Mouse (Mus musculus) midbrain, embryonic 15.5 days (tissue): ENCODE results near the gene Vasn. TPM values are rescaled to one million over a fixed set of nuclear protein-coding genes. Genes with fewer than 3 reads are reported as not detected.

Source experiments
- ATAC-seq: fragments of 200-750 bp; cut with Nextera tagmentation; replicated peaks from 2 replicates; pipeline ENCODE4 v1.8.0; 2017; ENCODE audit warnings: moderate TSS enrichment
- H3K27ac ChIP-seq: fragments of 300-500 bp; sonication (generic); 2 replicates; pipeline ENCODE4 v1.5.1; 2015; ENCODE audit warnings: mild to moderate bottlenecking, inconsistent platforms
- H3K27me3 ChIP-seq: fragments of 300-500 bp; sonication (generic); replicated peaks from 2 replicates; pipeline ENCODE4 v1.6.1; 2015; ENCODE audit warnings: inconsistent platforms
- H3K36me3 ChIP-seq: fragments of 300-500 bp; sonication (generic); replicated peaks from 2 replicates; pipeline ENCODE4 v1.6.1; 2015; ENCODE audit warnings: inconsistent platforms
- H3K4me1 ChIP-seq: fragments of 300-500 bp; sonication (generic); 2 replicates; pipeline ENCODE4 v1.6.1; 2015; ENCODE audit warnings: inconsistent platforms
- H3K4me2 ChIP-seq: fragments of 300-500 bp; sonication (generic); 2 replicates; pipeline ENCODE4 v1.6.1; 2015; ENCODE audit warnings: inconsistent platforms, mild to moderate bottlenecking, moderate library complexity
- H3K4me3 ChIP-seq: fragments of 300-500 bp; sonication (generic); 2 replicates; pipeline ENCODE4 v1.5.1; 2015; ENCODE audit warnings: mild to moderate bottlenecking, inconsistent platforms
- H3K9ac ChIP-seq: fragments of 300-500 bp; sonication (generic); 2 replicates; pipeline ENCODE4 v1.6.1; 2015; ENCODE audit warnings: mild to moderate bottlenecking, inconsistent platforms
- H3K9me3 ChIP-seq: fragments of 300-500 bp; sonication (generic); 2 replicates; pipeline ENCODE4 v1.6.1; 2016; ENCODE audit warnings: inconsistent platforms
- WGBS: fragments of 180-500 bp; shearing (Covaris S2); methylation state at CpG from one replicate; pipeline ENCODE4 v1.1.7; 2015; ENCODE audit warnings: mixed read lengths; 5-methylcytosine and 5-hydroxymethylcytosine counted together
- polyA plus RNA-seq: library from polyadenylated mRNA; unstranded; fragments of >200 nt; fragmentation: Nextera tagmentation; extraction: Ambion mirVana; gene quantifications from 2 replicates; pipeline ENCODE4 v1.2.1, GENCODE M21; 2015

Gene Vasn
- polyA plus RNA-seq, 1 experiment from 2014 or later: 5.2 TPM

- H3K9ac ChIP-seq: no peak overlapping the region
- WGBS: 87% methylated on average over 9 of the region's 9 CpGs
- ATAC-seq: no peak
- H3K4me2 ChIP-seq: no peak overlapping the region
- no peak overlapping the region for H3K27ac ChIP-seq
- H3K9me3 ChIP-seq: no peaks in the 10 kb centered on the region
- H3K4me3 ChIP-seq: no peak overlapping the region
- peaks cover 4% of the 10 kb centered on the region; the same call in 1 of the 2 replicates for H3K4me1 ChIP-seq
- no peaks in the 10 kb centered on the region; the same call in 1 of the 2 replicates for H3K36me3 ChIP-seq
- no peaks in the 10 kb centered on the region for H3K27me3 ChIP-seq
Measured at GRCm38 (mm10) chr16:4634681-4635080, 5.1 kb upstream of the Vasn start.

- Histone ChIP-seq H3K9ac (no peak overlapping the region), H3K4me2 (no peak overlapping the region), H3K27ac (no peak overlapping the region), H3K36me3 (no peaks in the 10 kb centered on the region; the same call in 1 of the 2 replicates), H3K4me3 (no peak overlapping the region), H3K27me3 (no peaks in the 10 kb centered on the region), H3K4me1 (peaks cover 12% of the 10 kb centered on the region), H3K9me3 (no peaks in the 10 kb centered on the region)
- 73% methylated on average over 4 of the region's 4 CpGs for WGBS
- ATAC-seq: no peak
Measured at GRCm38 (mm10) chr16:4635760-4636159, 4.0 kb upstream of the Vasn start.

DNA sequence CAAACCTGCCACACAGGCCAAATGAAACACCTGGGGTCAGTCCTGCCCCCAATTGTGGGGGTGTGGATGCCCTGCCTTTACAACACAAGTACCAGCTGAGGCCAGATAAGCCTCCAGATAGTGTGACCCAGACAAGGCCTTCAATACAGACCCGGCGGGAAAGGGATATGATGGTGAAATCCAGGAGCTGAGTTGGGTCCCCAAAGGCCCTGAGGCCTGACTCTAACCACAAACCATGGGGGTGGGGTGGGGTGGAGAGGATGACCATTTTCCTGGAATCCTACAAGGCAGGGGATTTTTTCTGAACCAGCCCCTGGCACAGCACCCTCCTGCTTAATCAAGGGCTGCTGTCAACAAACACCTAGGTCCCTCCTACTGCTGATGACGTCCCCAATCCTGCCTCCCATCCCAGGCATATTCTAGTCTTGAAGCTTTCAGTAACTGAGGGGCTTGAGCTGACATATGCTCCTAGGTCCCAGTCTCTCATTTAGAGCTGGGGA lies 800 bp upstream of the Vasn start:
- no peak overlapping the region for H3K9ac ChIP-seq
- ATAC-seq: no peak
- 94% methylated on average over 3 of the region's 3 CpGs for WGBS
- no peaks in the 10 kb centered on the region for H3K9me3 ChIP-seq
- no peak overlapping the region for H3K4me2 ChIP-seq
- no peaks in the 10 kb centered on the region for H3K27me3 ChIP-seq
- H3K4me3 ChIP-seq: no peak overlapping the region
- H3K36me3 ChIP-seq: no peaks in the 10 kb centered on the region; the same call in 1 of the 2 replicates
- peaks cover 28% of the 10 kb centered on the region for H3K4me1 ChIP-seq
- no peak overlapping the region for H3K27ac ChIP-seq

GRCm38 (mm10) chr16:4640267-4641005 lies 695 bp downstream of the Vasn start:
- Histone ChIP-seq H3K27ac (no peak overlapping the region), H3K9me3 (no peaks in the 10 kb centered on the region), H3K4me3 (peak overlapping the region; percentile 43), H3K9ac (peak overlapping the region; percentile 27; the same call in 1 of the 2 replicates), H3K36me3 (no peaks in the 10 kb centered on the region; the same call in 1 of the 2 replicates), H3K4me1 (peaks cover 28% of the 10 kb centered on the region), H3K27me3 (no peaks in the 10 kb centered on the region), H3K4me2 (peak overlapping the region; percentile 61)
- ATAC-seq: peak; percentile 38
- 13% methylated on average over 17 of the region's 17 CpGs for WGBS

GRCm38 (mm10) chr16:4641119-4641838 lies 1.5 kb downstream of the Vasn start:
- peak overlapping the region; percentile 61 for H3K4me2 ChIP-seq
- no peak overlapping the region for H3K9ac ChIP-seq
- no peaks in the 10 kb centered on the region for H3K27me3 ChIP-seq
- no peaks in the 10 kb centered on the region; the same call in 1 of the 2 replicates for H3K36me3 ChIP-seq
- H3K9me3 ChIP-seq: no peaks in the 10 kb centered on the region
- WGBS: 57% methylated on average over 3 of the region's 3 CpGs
- ATAC-seq: no peak
- no peak overlapping the region for H3K27ac ChIP-seq
- peaks cover 28% of the 10 kb centered on the region for H3K4me1 ChIP-seq
- no peak overlapping the region for H3K4me3 ChIP-seq

- H3K27ac ChIP-seq: peak overlapping the region; percentile 14; the same call in 1 of the 2 replicates
- no peak for ATAC-seq
Measured at GRCm38 (mm10) chr16:4642190-4642589, 2.4 kb downstream of the Vasn start.

DNA sequence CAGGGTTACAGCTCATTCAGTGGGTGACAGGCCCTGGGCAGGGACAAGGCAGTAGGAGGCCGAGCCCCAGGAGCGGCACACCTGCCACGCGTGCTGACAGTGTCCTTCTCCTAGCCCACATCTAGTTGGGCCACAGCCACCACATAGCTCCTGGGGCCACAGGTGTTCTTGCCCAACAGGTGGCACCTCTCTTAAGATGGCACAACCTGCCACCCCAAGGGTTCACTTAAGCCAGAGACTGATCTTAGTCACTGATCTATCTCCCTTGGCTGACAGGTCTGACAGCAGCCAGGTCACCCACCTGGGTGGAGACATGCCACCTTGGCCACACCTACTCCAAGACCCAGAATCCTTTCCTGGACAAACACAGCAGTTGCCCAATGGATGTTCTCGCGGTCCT lies 3.2 kb downstream of the Vasn start:
- Histone ChIP-seq H3K9ac (no peak overlapping the region), H3K27ac (no peak overlapping the region), H3K4me3 (no peak overlapping the region), H3K36me3 (no peaks in the 10 kb centered on the region), H3K27me3 (no peaks in the 10 kb centered on the region), H3K9me3 (no peaks in the 10 kb centered on the region), H3K4me2 (no peak overlapping the region), H3K4me1 (peaks cover 28% of the 10 kb centered on the region)
- 90% methylated on average over 6 of the region's 6 CpGs for WGBS
- ATAC-seq: no peak

More at GRCm38 (mm10) chr16:4642190-4642589, 2.4 kb downstream of the Vasn start:
- H3K4me2 ChIP-seq: no peak overlapping the region
- H3K9me3 ChIP-seq: no peaks in the 10 kb centered on the region
- no peak overlapping the region for H3K9ac ChIP-seq
- H3K27me3 ChIP-seq: no peaks in the 10 kb centered on the region
- H3K36me3 ChIP-seq: no peaks in the 10 kb centered on the region; the same call in 1 of the 2 replicates
- peaks cover 28% of the 10 kb centered on the region for H3K4me1 ChIP-seq
- WGBS: 42% methylated on average over 13 of the region's 13 CpGs
- H3K4me3 ChIP-seq: no peak overlapping the region

DNA sequence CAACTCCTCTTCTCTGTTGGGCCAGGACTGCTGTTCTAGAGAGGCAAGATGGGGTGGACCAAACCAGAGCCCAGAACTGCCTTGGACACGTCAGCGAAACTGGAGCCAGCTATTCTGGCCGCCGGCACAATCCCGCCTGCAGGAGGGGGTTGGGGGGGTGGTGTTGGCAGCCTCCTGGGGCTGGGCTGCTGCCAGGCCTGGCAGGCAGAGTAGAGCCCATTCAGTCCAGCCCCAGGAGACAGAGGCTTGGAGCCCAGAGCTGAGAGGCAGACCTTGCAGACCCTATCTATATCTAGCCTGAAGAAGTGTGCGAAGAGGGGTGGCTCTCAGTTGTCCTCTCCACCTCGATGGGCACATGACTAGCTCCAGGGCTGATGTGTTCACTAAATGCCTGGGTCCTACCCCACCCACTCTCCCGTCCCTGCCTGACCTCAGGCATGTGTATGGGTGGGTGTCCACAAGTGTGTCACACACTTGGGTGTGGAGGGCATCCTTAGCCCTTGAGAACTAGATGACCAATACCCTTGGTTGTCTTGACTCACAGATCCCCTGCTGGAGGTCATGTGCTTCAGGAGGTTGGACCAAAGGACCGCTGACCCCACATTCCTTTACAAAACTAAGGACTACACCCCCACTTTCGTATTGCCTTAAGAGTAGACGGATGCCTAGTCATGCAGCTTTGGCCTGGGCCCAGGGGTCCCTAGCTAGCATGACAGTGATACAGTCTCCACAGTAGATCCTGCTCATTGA lies 4.1 kb downstream of the Vasn start:
- no peaks in the 10 kb centered on the region for H3K27me3 ChIP-seq
- no peak overlapping the region for H3K4me3 ChIP-seq
- H3K4me1 ChIP-seq: peaks cover 28% of the 10 kb centered on the region
- peak; percentile 51; the same call in 1 of the 2 replicates for ATAC-seq
- WGBS: 63% methylated on average over 11 of the region's 11 CpGs
- no peaks in the 10 kb centered on the region for H3K36me3 ChIP-seq
- H3K9ac ChIP-seq: no peak overlapping the region
- H3K4me2 ChIP-seq: no peak overlapping the region
- H3K9me3 ChIP-seq: no peaks in the 10 kb centered on the region
- no peak overlapping the region for H3K27ac ChIP-seq

GRCm38 (mm10) chr16:4645867-4646266 lies 6.1 kb downstream of the Vasn start:
- no peak for ATAC-seq
- Histone ChIP-seq H3K27me3 (no peaks in the 10 kb centered on the region), H3K4me1 (peaks cover 17% of the 10 kb centered on the region), H3K4me3 (no peak overlapping the region), H3K36me3 (no peaks in the 10 kb centered on the region), H3K27ac (no peak overlapping the region), H3K4me2 (no peak overlapping the region), H3K9me3 (no peaks in the 10 kb centered on the region), H3K9ac (no peak overlapping the region)
- WGBS: 82% methylated on average over 4 of the region's 4 CpGs

DNA sequence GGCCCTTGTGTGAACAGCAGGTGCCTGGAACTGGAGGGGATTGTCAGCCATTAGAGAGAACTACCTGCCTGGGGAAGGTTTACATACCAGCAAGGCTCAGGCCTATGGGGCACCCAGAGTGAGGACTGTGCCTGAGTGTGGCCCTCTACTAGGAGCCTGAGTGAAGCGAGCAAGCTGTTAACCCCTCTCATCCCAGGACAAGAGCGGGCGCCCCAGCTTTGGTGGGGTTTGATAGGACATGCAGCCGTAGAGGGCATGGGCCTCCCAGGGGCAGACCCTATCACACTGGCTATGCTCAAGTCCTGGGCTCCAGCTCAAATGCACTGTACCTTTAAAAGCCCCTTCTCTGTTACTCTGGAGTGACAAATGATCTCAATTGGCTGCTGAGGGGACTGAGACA lies 7.1 kb downstream of the Vasn start:
- ATAC-seq: no peak
- WGBS: 75% methylated on average over 4 of the region's 4 CpGs
- no peaks in the 10 kb centered on the region for H3K36me3 ChIP-seq
- H3K9me3 ChIP-seq: no peaks in the 10 kb centered on the region
- H3K4me1 ChIP-seq: peaks cover 16% of the 10 kb centered on the region
- no peak overlapping the region for H3K4me2 ChIP-seq
- H3K9ac ChIP-seq: no peak overlapping the region
- no peak overlapping the region for H3K27ac ChIP-seq
- H3K27me3 ChIP-seq: no peaks in the 10 kb centered on the region
- no peak overlapping the region for H3K4me3 ChIP-seq

- 77% methylated on average over 13 of the region's 13 CpGs for WGBS
- Histone ChIP-seq H3K27me3 (no peaks in the 10 kb centered on the region), H3K4me2 (no peak overlapping the region), H3K9me3 (no peaks in the 10 kb centered on the region), H3K4me3 (no peak overlapping the region), H3K27ac (no peak overlapping the region), H3K9ac (no peak overlapping the region), H3K36me3 (peaks cover 4% of the 10 kb centered on the region; the same call in 1 of the 2 replicates), H3K4me1 (peaks cover 11% of the 10 kb centered on the region)
- ATAC-seq: no peak
Measured at GRCm38 (mm10) chr16:4647651-4648141, 8.0 kb downstream of the Vasn start.
